Mouse (Mus musculus) kidney, adult 9 months (tissue): ENCODE measurements at regions not wholly inside any gene's neighbourhood (a gene's known extent, or its start where the extent isn't known, plus 50 kb on each side); places are given as distances from the start of the nearest gene placed in this dataset.

Experiments
- DNase-seq: peaks from one replicate; pipeline ENCODE4 v3.0.0; 2022

- no peak for DNase-seq
Measured at GRCm38 (mm10) chr8:86428998-86429651, 151.4 kb downstream of the Abcc12 start.

GRCm38 (mm10) chr8:86428131-86428530, 152.4 kb downstream of the Abcc12 start:
- DNase-seq, result no peak

GRCm38 (mm10) chr8:86426056-86426455, 154.4 kb downstream of the Abcc12 start:
- no peak for DNase-seq

- no peak for DNase-seq
Measured at GRCm38 (mm10) chr8:86425382-86425781, 155.1 kb downstream of the Abcc12 start.

GRCm38 (mm10) chr8:86419059-86419651, 161.3 kb downstream of the Abcc12 start:
- no peak for DNase-seq

GRCm38 (mm10) chr8:86418414-86418981, 162.0 kb downstream of the Abcc12 start:
- DNase-seq, result no peak

- DNase-seq, result no peak
Measured at GRCm38 (mm10) chr8:86415208-86415607, 165.3 kb downstream of the Abcc12 start.

- DNase-seq, result no peak
Measured at GRCm38 (mm10) chr8:86411232-86411631, 169.3 kb downstream of the Abcc12 start.

GRCm38 (mm10) chr8:86406196-86406595, 174.3 kb downstream of the Abcc12 start:
- no peak for DNase-seq

- no peak for DNase-seq
Measured at GRCm38 (mm10) chr8:86403434-86403833, 177.1 kb downstream of the Abcc12 start.

GRCm38 (mm10) chr8:86401946-86402345, 178.5 kb downstream of the Abcc12 start:
- no peak for DNase-seq

GRCm38 (mm10) chr8:86395121-86395520, 185.4 kb downstream of the Abcc12 start:
- no peak for DNase-seq

- DNase-seq, result no peak
Measured at GRCm38 (mm10) chr8:86393835-86394234, 186.7 kb downstream of the Abcc12 start.

- no peak for DNase-seq
Measured at GRCm38 (mm10) chr8:86393374-86393773, 187.1 kb downstream of the Abcc12 start.

GRCm38 (mm10) chr8:86390715-86391114, 189.8 kb downstream of the Abcc12 start:
- DNase-seq, result no peak

- DNase-seq, result no peak
Measured at GRCm38 (mm10) chr8:86389690-86390671, 190.5 kb downstream of the Abcc12 start.

GRCm38 (mm10) chr8:86385236-86385635, 195.2 kb downstream of the Abcc12 start:
- no peak for DNase-seq

- DNase-seq, result no peak
Measured at GRCm38 (mm10) chr8:86381977-86382376, 198.5 kb downstream of the Abcc12 start.

- no peak for DNase-seq
Measured at GRCm38 (mm10) chr8:86368062-86368461, 212.4 kb downstream of the Abcc12 start.

- no peak for DNase-seq
Measured at GRCm38 (mm10) chr8:86366636-86367035, 213.8 kb downstream of the Abcc12 start.

- DNase-seq, result no peak
Measured at GRCm38 (mm10) chr8:86365726-86366125, 214.8 kb downstream of the Abcc12 start.

- DNase-seq, result no peak
Measured at GRCm38 (mm10) chr8:86364898-86365297, 215.6 kb downstream of the Abcc12 start.

- no peak for DNase-seq
Measured at GRCm38 (mm10) chr8:86360283-86360682, 220.2 kb downstream of the Abcc12 start.
